Mouse (Mus musculus): ENCODE measurements around the gene Zim1. TPM values are rescaled to one million over a fixed set of nuclear protein-coding genes. Genes with fewer than 3 reads are reported as not detected.

Gene Zim1
- polyA plus RNA-seq, 1 experiment from 2014 or later = 0.86 TPM

DNA sequence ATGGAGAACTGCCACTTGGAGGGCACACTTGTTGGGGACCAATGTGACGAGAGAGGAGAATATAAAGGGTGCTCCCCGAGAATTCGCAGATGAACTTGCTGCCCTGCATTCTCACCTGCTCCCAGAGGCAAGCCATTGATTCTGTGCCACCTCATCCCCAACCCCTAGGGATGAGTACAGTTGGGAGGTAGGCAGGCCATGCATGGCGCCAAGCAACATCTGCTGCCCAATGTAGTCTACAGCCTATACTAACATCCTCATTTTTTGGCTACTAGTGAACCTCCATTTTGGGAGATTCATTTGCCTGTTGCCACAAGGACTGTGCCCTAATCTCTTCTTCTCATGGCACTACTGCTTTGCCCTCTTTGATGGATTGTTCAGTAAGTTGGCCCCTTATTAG, 59.5 kb downstream of the Zim1 start:
- 95% methylated on average over 4 of the region's 4 CpGs for WGBS
- H3K4me3 ChIP-seq = no peak overlapping the region

DNA sequence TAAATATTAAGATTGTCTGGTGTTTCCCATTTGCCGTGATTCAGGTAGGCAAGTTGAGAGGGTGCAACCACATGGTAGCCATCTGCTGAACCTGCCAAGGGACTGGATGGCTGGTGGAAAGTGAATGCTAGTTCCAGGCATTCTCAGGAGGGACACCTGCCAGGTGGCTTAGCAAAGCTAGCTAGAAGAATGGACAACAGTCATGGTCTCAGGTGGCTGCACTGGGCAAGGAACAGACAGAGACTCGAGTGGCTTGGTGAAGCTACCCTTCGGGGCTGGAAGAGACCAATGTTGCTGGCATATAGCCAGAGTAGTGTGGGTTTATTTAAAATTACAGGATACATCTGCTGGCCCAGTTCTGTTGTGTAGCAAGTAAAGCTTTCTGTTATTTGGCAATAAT, 60.4 kb downstream of the Zim1 start:
- Histone ChIP-seq H3K36me3 (no peaks in the 10 kb centered on the region), H3K4me3 (no peak overlapping the region), H3K4me1 (no peaks in the 10 kb centered on the region), H3K9me3 (replicated peaks) (peaks cover 76% of the 10 kb centered on the region), H3K27me3 (ENCODE audit: low read depth, poor library complexity, severe bottlenecking) (no peaks in the 10 kb centered on the region), H3K27ac (replicated peaks) (no peak overlapping the region)
- WGBS = 87% methylated on average over 3 of the region's 3 CpGs
- no peak for DNase-seq (ENCODE audit: low spot score)

More for the DNA sequence above, 59.5 kb downstream of the Zim1 start:
- Histone ChIP-seq H3K27me3 (ENCODE audit: low read depth, poor library complexity, severe bottlenecking) (no peaks in the 10 kb centered on the region), H3K36me3 (no peaks in the 10 kb centered on the region), H3K27ac (replicated peaks) (no peak overlapping the region), H3K4me1 (no peaks in the 10 kb centered on the region), H3K9me3 (replicated peaks) (peaks cover 73% of the 10 kb centered on the region)
- DNase-seq (ENCODE audit: low spot score) = no peak

Other genes starting within 250 kb of the Zim1 start
- gene Olfr1336, start 240.3 kb downstream of the Zim1 start, polyA plus RNA-seq (2016; fragmentation: Nextera tagmentation; extraction: Ambion mirVana) = not detected in 2 replicates
- gene Olfr1346, start 229.3 kb downstream of the Zim1 start, polyA plus RNA-seq (2016; fragmentation: Nextera tagmentation; extraction: Ambion mirVana) = not detected in 2 replicates
- not detected in 2 replicates for gene Olfr5, start 209.5 kb downstream of the Zim1 start, polyA plus RNA-seq (2016; fragmentation: Nextera tagmentation; extraction: Ambion mirVana)
- gene Olfr1347, start 196.7 kb downstream of the Zim1 start, polyA plus RNA-seq (2016; fragmentation: Nextera tagmentation; extraction: Ambion mirVana) = not detected in 2 replicates
- not detected in 2 replicates for gene Olfr1348, start 187.7 kb downstream of the Zim1 start, polyA plus RNA-seq (2016; fragmentation: Nextera tagmentation; extraction: Ambion mirVana)
- gene Olfr1349, start 173.5 kb downstream of the Zim1 start, polyA plus RNA-seq (2016; fragmentation: Nextera tagmentation; extraction: Ambion mirVana) = not detected in 2 replicates
- gene Olfr1350, start 131.6 kb downstream of the Zim1 start, polyA plus RNA-seq (2016; fragmentation: Nextera tagmentation; extraction: Ambion mirVana) = not detected in 2 replicates
- gene Peg3, start 34.0 kb upstream of the Zim1 start, polyA plus RNA-seq (2016; fragmentation: Nextera tagmentation; extraction: Ambion mirVana) = 86.6 and 95.0 TPM in 2 replicates
- gene Usp29, start 34.1 kb upstream of the Zim1 start, polyA plus RNA-seq (2016; fragmentation: Nextera tagmentation; extraction: Ambion mirVana) = 7.7 and 10.8 TPM in 2 replicates

All from midbrain, embryonic 10.5 days (tissue).